Mouse (Mus musculus) hindbrain, embryonic 14.5 days (tissue): ENCODE measurements around the gene Tmsb15l. TPM values are rescaled to one million over a fixed set of nuclear protein-coding genes. Genes with fewer than 3 reads are reported as not detected.
"Not testable (repeated sequence)": the region's sequence is repeated elsewhere in the genome, so short reads cannot be mapped to it uniquely, and the experiment has no call there.

Experiments used
- ATAC-seq: fragments of 200-750 bp; cut with Nextera tagmentation; 2 replicates; pipeline ENCODE4 v1.8.0; 2017; ENCODE audit warnings: moderate number of reproducible peaks, mild to moderate bottlenecking, moderate TSS enrichment, moderate library complexity; ENCODE audit not compliant: low FRiP score
- DNase-seq: peaks from one replicate; pipeline ENCODE4 v3.0.0-alpha.2; 2015; ENCODE audit warnings: low spot score
- H3K27ac ChIP-seq: fragments of 300-500 bp; sonication (generic); 2 replicates; pipeline ENCODE4 v1.5.1; 2014; ENCODE audit warnings: mild to moderate bottlenecking, moderate library complexity
- H3K27me3 ChIP-seq: fragments of 300-500 bp; sonication (generic); 2 replicates; pipeline ENCODE4 v1.6.1; 2014; ENCODE audit warnings: mild to moderate bottlenecking, low read length, mixed read lengths; ENCODE audit not compliant: control insufficient read depth, insufficient read depth
- H3K36me3 ChIP-seq: fragments of 300-500 bp; sonication (generic); replicated peaks from 2 replicates; pipeline ENCODE4 v1.6.1; 2014; ENCODE audit not compliant: control insufficient read depth, insufficient read depth
- H3K4me1 ChIP-seq: fragments of 300-500 bp; sonication (generic); replicated peaks from 2 replicates; pipeline ENCODE4 v1.6.1; 2014; ENCODE audit warnings: antibody characterized with exemption, low read length, mixed read lengths; ENCODE audit not compliant: control insufficient read depth, insufficient read depth
- H3K4me2 ChIP-seq: fragments of 300-500 bp; sonication (generic); replicated peaks from 2 replicates; pipeline ENCODE4 v1.6.1; 2014; ENCODE audit warnings: mild to moderate bottlenecking, moderate library complexity
- H3K4me3 ChIP-seq: fragments of 300-500 bp; sonication (generic); replicated peaks from 2 replicates; pipeline ENCODE4 v1.5.1; 2014; ENCODE audit warnings: mild to moderate bottlenecking, low read length
- H3K9ac ChIP-seq: fragments of 300-500 bp; sonication (generic); 2 replicates; pipeline ENCODE4 v1.6.1; 2014
- H3K9me3 ChIP-seq: fragments of 300-500 bp; sonication (generic); 2 replicates; pipeline ENCODE4 v1.6.1; 2016; ENCODE audit warnings: low read length; ENCODE audit not compliant: control insufficient read depth
- WGBS: fragments of 180-500 bp; shearing (Covaris S2); extraction: QIAGEN DNeasy Blood & Tissue Kit; methylation state at CpG from one replicate; pipeline ENCODE4 v1.1.7; 2014; 5-methylcytosine and 5-hydroxymethylcytosine counted together
- polyA plus RNA-seq: library from polyadenylated mRNA; unstranded; fragments of >200 nt; fragmentation: Nextera tagmentation; extraction: Ambion mirVana; gene quantifications from 2 replicates; pipeline ENCODE4 v1.2.1, GENCODE M21; 2014

The Tmsb15l gene
- polyA plus RNA-seq, 1 experiment from 2014 or later = 9.5 TPM

DNA sequence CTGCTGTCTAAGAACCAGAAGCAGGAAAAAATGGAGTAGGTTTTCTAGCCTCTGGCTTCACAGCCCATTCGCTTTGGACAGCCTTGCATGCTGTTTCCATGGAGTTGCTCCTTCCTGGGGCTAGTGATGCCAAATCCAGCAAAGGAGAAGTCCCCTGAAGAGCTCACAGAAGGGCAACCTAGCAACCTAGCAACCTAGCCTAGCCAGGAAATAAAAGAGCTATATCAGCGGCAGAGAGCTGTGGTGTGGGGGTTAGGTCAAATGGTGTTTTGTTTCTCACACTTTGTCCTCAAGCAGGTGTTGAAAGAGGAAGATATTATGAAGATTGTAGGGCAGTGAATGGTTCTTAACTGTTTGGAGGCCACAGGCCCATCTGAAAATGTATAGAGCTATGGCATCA is 14.6 kb upstream of the Tmsb15l start:
- Histone ChIP-seq H3K9ac (no peak overlapping the region), H3K4me3 (no peak overlapping the region), H3K4me1 (peaks cover 14% of the 10 kb centered on the region), H3K27me3 (no peaks in the 10 kb centered on the region; the same call in 1 of the 2 replicates), H3K4me2 (peak overlapping the region; percentile 64), H3K9me3 (no peaks in the 10 kb centered on the region), H3K36me3 (no peaks in the 10 kb centered on the region; the same call in 1 of the 2 replicates), H3K27ac (no peak overlapping the region)
- DNase-seq (no peak), ATAC-seq (no peak)
- 49% methylated on average over 2 of the region's 2 CpGs for WGBS

DNA sequence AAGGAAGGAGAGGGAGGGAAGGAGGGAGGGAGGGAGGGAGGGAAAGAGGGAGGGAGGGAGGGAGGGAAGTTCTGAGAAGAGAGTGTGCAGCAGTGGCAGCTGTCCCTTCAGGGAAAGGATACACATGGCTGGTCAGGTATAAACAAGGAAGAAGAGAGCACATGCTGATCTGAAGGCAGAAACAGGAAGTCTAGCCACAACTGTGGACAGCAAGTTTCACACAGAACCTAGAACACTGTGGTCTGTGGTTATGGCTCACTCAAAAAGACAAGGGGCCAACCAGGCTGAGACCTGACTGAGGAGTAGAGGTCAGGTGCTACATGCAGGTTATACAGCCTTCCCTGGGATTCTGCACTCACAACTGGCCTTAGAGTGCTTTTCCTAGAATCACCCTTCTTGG is 9.4 kb upstream of the Tmsb15l start:
- H3K27me3 ChIP-seq = no peaks in the 10 kb centered on the region
- H3K4me3 ChIP-seq = no peak overlapping the region
- ATAC-seq = no peak
- H3K4me1 ChIP-seq = no peaks in the 10 kb centered on the region
- no peaks in the 10 kb centered on the region for H3K36me3 ChIP-seq
- H3K4me2 ChIP-seq = no peak overlapping the region
- no peak for DNase-seq
- no peak overlapping the region for H3K27ac ChIP-seq
- no peak overlapping the region for H3K9ac ChIP-seq
- H3K9me3 ChIP-seq = no peaks in the 10 kb centered on the region

DNA sequence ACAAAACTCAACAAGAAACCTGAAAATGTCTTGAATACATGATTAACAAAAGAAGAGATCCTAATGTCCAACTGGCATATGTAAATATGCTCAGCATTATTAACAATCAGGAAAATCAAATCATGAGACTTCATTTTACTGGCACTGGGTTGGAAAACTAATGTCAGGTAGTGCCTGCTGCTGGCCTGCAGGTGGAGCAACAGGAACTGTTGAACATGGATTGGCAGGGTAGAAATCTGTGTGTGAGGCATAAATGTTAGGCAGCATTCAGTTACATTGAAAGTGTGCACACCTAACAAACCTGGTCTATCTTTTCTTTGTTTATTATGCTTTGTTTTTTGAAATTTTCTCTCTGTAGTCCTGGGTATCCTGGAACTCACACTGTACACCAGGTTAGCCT is 1.9 kb upstream of the Tmsb15l start:
- Histone ChIP-seq H3K4me1 (no peaks in the 10 kb centered on the region), H3K36me3 (no peaks in the 10 kb centered on the region), H3K4me2 (no peak overlapping the region), H3K4me3 (no peak overlapping the region), H3K27me3 (no peaks in the 10 kb centered on the region), H3K9ac (no peak overlapping the region), H3K9me3 (no peaks in the 10 kb centered on the region), H3K27ac (no peak overlapping the region)
- no peak for ATAC-seq
- no peak for DNase-seq

DNA sequence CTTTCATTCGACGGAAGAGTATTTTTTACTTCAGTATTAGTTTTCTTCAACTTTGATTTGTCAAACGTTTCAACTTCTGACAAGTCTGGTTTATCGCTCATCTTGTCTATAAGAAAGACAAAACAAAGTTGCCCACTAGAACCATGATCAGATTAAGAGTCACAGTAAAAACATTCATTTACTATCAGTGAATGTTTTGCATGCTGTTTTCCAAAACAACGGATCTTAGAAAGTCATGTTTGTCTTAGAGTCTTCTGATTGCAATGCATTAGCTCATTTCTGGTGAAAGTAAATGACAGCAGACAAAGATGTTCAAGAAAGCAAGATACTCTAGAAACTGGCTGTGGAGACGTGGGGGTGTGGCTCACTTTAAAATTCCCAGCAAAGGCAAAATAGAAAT is 1.3 kb downstream of the Tmsb15l start, which contains the start of gene Tmsb15b2:
Gene Tmsb15b2 (minus strand): TSS at position 101 of the 400 bp plus-strand sequence.
- H3K9ac ChIP-seq = peak within 1 kb of the TSS; percentile 53
- H3K9me3 ChIP-seq, H3K36me3 ChIP-seq, H3K4me1 ChIP-seq, DNase-seq, H3K27ac ChIP-seq, H3K27me3 ChIP-seq, ATAC-seq: not testable (repeated sequence)
- peak within 1 kb of the TSS; percentile 41 for H3K4me3 ChIP-seq
- H3K4me2 ChIP-seq = peak within 1 kb of the TSS; percentile 56
- WGBS = 87% methylated on average over 6 of the region's 6 CpGs

DNA sequence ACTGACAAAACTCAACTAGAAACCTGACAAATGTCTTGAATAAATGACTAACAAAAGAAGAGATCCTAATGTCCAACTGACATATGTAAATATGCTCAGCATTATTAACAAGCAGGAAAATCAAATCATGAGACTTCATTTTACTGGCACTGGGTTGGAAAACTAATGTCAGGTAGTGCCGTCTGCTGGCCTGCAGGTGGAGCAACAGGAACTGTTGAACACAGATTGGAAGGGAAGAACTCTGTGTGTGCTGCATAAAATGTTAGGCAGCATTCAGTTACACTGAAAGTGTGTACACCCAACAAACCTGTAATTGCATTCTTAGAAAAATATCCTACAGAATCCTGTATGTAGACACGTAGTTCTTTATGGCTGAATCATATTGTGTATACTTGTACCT is 17.0 kb downstream of the Tmsb15l start:
- ATAC-seq = no peak
- no peak overlapping the region for H3K9ac ChIP-seq
- no peak for DNase-seq
- H3K4me2 ChIP-seq = no peak overlapping the region
- 20% methylated on average over 2 of the region's 2 CpGs for WGBS
- no peak overlapping the region for H3K27ac ChIP-seq
- no peak overlapping the region for H3K4me3 ChIP-seq
- H3K27me3 ChIP-seq = no peaks in the 10 kb centered on the region
- no peaks in the 10 kb centered on the region for H3K9me3 ChIP-seq
- H3K4me1 ChIP-seq = no peaks in the 10 kb centered on the region
- no peaks in the 10 kb centered on the region for H3K36me3 ChIP-seq

DNA sequence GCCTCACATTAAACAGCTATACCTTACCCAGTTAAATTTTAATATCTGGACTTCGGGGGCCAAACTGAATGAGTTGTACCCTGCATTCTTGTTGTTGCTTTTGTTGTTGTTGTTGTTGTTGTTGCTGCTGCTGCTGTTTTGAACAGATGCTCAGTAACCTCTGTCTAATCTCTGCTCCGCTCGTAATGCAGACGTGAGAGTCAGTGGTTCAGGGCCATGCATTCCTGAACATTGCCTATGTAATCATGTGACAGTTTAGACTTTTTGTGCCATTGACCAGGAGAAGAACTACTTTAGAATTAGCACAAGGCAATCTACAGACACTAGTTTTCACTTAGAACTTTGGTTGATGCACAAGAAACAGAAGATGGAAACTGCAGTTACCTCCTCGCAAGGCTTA is 18.4 kb downstream of the Tmsb15l start:
- 67% methylated on average over 5 of the region's 5 CpGs for WGBS
- not testable (repeated sequence) for H3K4me1 ChIP-seq, H3K9me3 ChIP-seq, H3K36me3 ChIP-seq, DNase-seq, H3K27me3 ChIP-seq
- peak overlapping the region; percentile 36; the same call in 1 of the 2 replicates for H3K9ac ChIP-seq
- peak; percentile 23; the same call in 1 of the 2 replicates for ATAC-seq
- H3K27ac ChIP-seq = 0 out of 2 replicates have a peak overlapping the region, but pooled peaks have one; percentile 7
- H3K4me3 ChIP-seq = peak overlapping the region; percentile 39
- peak overlapping the region; percentile 50 for H3K4me2 ChIP-seq

DNA sequence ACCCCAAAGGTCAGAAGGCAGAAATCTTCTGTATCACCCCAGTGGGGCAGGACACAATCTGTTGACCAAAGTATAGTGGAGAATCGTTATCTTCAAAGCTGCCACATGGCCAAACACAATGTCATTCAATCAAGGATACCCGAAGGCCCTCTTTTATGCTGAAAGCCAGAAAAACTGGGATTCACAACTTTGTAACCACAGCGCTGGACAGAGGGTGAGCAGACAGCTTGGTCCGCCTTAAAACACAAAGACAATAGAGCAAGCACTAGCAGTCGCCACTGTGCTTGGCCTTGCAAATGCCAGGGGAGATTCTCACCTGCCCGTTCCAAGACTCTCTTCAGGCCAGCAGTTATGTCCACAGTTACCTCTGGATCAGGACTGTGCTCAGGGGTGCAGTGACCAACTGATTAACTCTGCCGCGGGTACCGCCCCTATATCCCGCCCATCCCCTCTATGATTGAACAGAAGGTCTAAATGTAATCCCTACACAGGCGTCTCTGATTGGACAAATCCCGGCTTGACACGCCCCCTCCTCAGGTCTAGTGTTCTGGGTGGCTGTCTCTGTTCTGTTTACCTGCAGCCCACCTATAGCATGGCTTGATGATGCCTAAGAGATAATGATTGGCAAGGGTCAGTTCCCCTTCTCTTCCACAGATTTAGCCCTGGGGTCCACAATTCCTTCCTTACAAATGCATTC is 18.9 kb downstream of the Tmsb15l start:
- peak overlapping the region; percentile 50 for H3K4me2 ChIP-seq
- DNase-seq (peak; percentile 69), ATAC-seq (peak; percentile 100)
- 24% methylated on average over 13 of the region's 13 CpGs for WGBS
- H3K9ac ChIP-seq = peak overlapping the region; percentile 47
- H3K27me3 ChIP-seq, H3K9me3 ChIP-seq, H3K4me1 ChIP-seq, H3K36me3 ChIP-seq: not testable (repeated sequence)
- peak overlapping the region; percentile 39 for H3K4me3 ChIP-seq
- H3K27ac ChIP-seq = 0 out of 2 replicates have a peak overlapping the region, but pooled peaks have one; percentile 7

DNA sequence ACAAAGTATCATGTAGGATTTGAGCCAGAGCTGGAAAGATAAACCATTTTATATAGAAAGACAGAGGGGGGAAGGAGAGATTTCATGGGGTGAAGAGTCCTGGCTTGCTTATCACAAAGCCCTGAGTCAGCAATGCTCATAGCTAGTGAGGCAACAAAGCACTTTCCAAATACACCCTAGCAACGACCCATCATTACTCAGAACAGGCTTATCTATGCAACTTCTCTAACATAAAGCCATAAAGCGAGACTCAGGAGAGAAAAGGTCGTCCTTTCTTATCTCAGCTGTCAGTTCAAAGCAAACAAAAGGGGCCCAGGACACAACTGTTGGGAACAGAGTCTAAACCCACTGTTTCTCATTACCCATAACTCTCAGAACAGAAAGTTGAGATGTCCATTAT is 38.7 kb downstream of the Tmsb15l start:
- 52% methylated on average over 3 of the region's 3 CpGs for WGBS
- no peak overlapping the region for H3K9ac ChIP-seq
- H3K27me3 ChIP-seq = no peaks in the 10 kb centered on the region
- H3K27ac ChIP-seq = no peak overlapping the region
- no peaks in the 10 kb centered on the region for H3K36me3 ChIP-seq
- H3K4me1 ChIP-seq = no peaks in the 10 kb centered on the region
- H3K4me3 ChIP-seq = no peak overlapping the region
- no peaks in the 10 kb centered on the region for H3K9me3 ChIP-seq
- H3K4me2 ChIP-seq = no peak overlapping the region
- ATAC-seq = no peak
- DNase-seq = no peak

DNA sequence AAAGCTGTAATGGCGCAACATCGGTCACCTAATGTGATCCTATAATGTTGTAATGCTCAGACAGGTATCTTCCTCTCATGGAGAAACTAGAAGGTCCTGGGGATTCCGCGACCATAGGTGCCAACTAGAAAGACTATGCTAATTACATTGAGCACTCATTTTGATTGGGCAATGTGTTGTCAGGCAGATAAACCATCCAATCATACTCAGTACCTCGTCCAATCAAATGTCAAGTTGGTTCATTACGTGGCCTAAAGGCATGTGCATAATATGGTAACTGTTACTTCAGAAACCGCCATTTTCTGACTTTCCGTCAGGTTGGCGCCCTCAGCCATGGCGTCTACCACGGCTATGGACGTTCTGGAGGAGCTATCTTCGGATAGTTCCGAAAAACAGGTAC is 49.6 kb downstream of the Tmsb15l start, which contains the start of gene H2bfm:
Gene H2bfm (plus strand): TSS at position 295 of the 400 bp plus-strand sequence.
- no peaks in the 10 kb centered on the region for H3K27me3 ChIP-seq
- no peaks in the 10 kb centered on the region for H3K36me3 ChIP-seq
- no peak within 1 kb of the TSS for H3K4me3 ChIP-seq
- no peak within 1 kb of the TSS for H3K9ac ChIP-seq
- no peak for DNase-seq
- no peak for ATAC-seq
- no peaks in the 10 kb centered on the region for H3K4me1 ChIP-seq
- H3K9me3 ChIP-seq = 0 out of 2 replicates have a peak, but pooled peaks cover 12% of the 10 kb centered on the region
- H3K27ac ChIP-seq = no peak within 1 kb of the TSS
- no peak within 1 kb of the TSS for H3K4me2 ChIP-seq
- 94% methylated on average over 14 of the region's 14 CpGs for WGBS
